Mouse (Mus musculus): ENCODE results near the gene Selenos.

Selenos gene

GRCm38 (mm10) chr7:66110636-66111112, 31.2 kb downstream of the Selenos start:
- in situ Hi-C loops (cut with MboI; ENCODE audit: unreplicated experiment in 2 of 2): loop anchor here in 1 of 2 experiments (5.0 kb wide), 2 partner anchors 87 to 137 kb away; no protein-coding TSS in a partner anchor

GRCm38 (mm10) chr7:66111211-66111610, 31.8 kb downstream of the Selenos start:
- in situ Hi-C loops (cut with MboI; ENCODE audit: unreplicated experiment in 2 of 2): loop anchor here in 1 of 2 experiments (5.0 kb wide), 2 partner anchors 86 to 136 kb away; no protein-coding TSS in a partner anchor

- in situ Hi-C loops (cut with MboI; ENCODE audit: unreplicated experiment in 2 of 2): loop anchor here in 1 of 2 experiments (5.0 kb wide), 2 partner anchors 84 to 134 kb away; no protein-coding TSS in a partner anchor
These were observed 34.1 kb downstream of the Selenos start for GRCm38 (mm10) chr7:66113561-66113960.

- in situ Hi-C loops (cut with MboI; ENCODE audit: unreplicated experiment in 2 of 2): no loop called here
These were observed 36.4 kb downstream of the Selenos start for GRCm38 (mm10) chr7:66115821-66116343.

GRCm38 (mm10) chr7:66116906-66117482, 37.5 kb downstream of the Selenos start:
- in situ Hi-C loops (cut with MboI; ENCODE audit: unreplicated experiment in 2 of 2): no loop called here

- in situ Hi-C loops (cut with MboI; ENCODE audit: unreplicated experiment in 2 of 2): no loop called here
These were observed 38.6 kb downstream of the Selenos start for GRCm38 (mm10) chr7:66118046-66118445.

GRCm38 (mm10) chr7:66118796-66119195, 39.3 kb downstream of the Selenos start:
- in situ Hi-C loops (cut with MboI; ENCODE audit: unreplicated experiment in 2 of 2): no loop called here

- in situ Hi-C loops (cut with MboI; ENCODE audit: unreplicated experiment in 2 of 2): loop anchor here in 1 of 2 experiments (5.0 kb wide), 1 partner anchor 67 kb away; no protein-coding TSS in a partner anchor
These were observed 40.7 kb downstream of the Selenos start for GRCm38 (mm10) chr7:66120139-66120538.

GRCm38 (mm10) chr7:66120702-66121396, 41.4 kb downstream of the Selenos start:
- in situ Hi-C loops (cut with MboI; ENCODE audit: unreplicated experiment in 2 of 2): loop anchor here in 1 of 2 experiments (5.0 kb wide), 1 partner anchor 66 kb away; no protein-coding TSS in a partner anchor

- in situ Hi-C loops (cut with MboI; ENCODE audit: unreplicated experiment in 2 of 2): loop anchor here in 1 of 2 experiments (5.0 kb wide), 1 partner anchor 63 kb away; no protein-coding TSS in a partner anchor
These were observed 45.1 kb downstream of the Selenos start for GRCm38 (mm10) chr7:66124551-66124968.

- in situ Hi-C loops (cut with MboI; ENCODE audit: unreplicated experiment in 2 of 2): loop anchor here in 1 of 2 experiments (5.0 kb wide), 1 partner anchor 47 kb away; no protein-coding TSS in a partner anchor
These were observed 45.9 kb downstream of the Selenos start for GRCm38 (mm10) chr7:66125368-66125767.

GRCm38 (mm10) chr7:66127951-66128645, 48.6 kb downstream of the Selenos start:
- in situ Hi-C loops (cut with MboI; ENCODE audit: unreplicated experiment in 2 of 2): loop anchor here in 1 of 2 experiments (5.0 kb wide), 1 partner anchor 44 kb away; no protein-coding TSS in a partner anchor

GRCm38 (mm10) chr7:66128857-66129256, 49.4 kb downstream of the Selenos start:
- in situ Hi-C loops (cut with MboI; ENCODE audit: unreplicated experiment in 2 of 2): loop anchor here in 1 of 2 experiments (5.0 kb wide), 1 partner anchor 43 kb away; no protein-coding TSS in a partner anchor

GRCm38 (mm10) chr7:66130296-66130695, 50.8 kb downstream of the Selenos start:
- in situ Hi-C loops (cut with MboI; ENCODE audit: unreplicated experiment in 2 of 2): no loop called here

- in situ Hi-C loops (cut with MboI; ENCODE audit: unreplicated experiment in 2 of 2): no loop called here
These were observed 52.5 kb downstream of the Selenos start for GRCm38 (mm10) chr7:66131776-66132421.

GRCm38 (mm10) chr7:66134154-66134553, 54.7 kb downstream of the Selenos start:
- in situ Hi-C loops (cut with MboI; ENCODE audit: unreplicated experiment in 2 of 2): no loop called here

- in situ Hi-C loops (cut with MboI; ENCODE audit: unreplicated experiment in 2 of 2): no loop called here
These were observed 56.2 kb downstream of the Selenos start for GRCm38 (mm10) chr7:66135644-66136043.

- in situ Hi-C loops (cut with MboI; ENCODE audit: unreplicated experiment in 2 of 2): no loop called here
These were observed 56.7 kb downstream of the Selenos start for GRCm38 (mm10) chr7:66136187-66136586.

- in situ Hi-C loops (cut with MboI; ENCODE audit: unreplicated experiment in 2 of 2): no loop called here
These were observed 57.9 kb downstream of the Selenos start for GRCm38 (mm10) chr7:66137309-66137708.

GRCm38 (mm10) chr7:66138301-66138700, 58.9 kb downstream of the Selenos start:
- in situ Hi-C loops (cut with MboI; ENCODE audit: unreplicated experiment in 2 of 2): no loop called here
